Comparison of ENCODE assay signal across 10 mouse cellular contexts in genomic region chr6:52291021-52291860, GRCm38 (mm10). TPM values are rescaled to one million over a fixed set of nuclear protein-coding genes. Genes with fewer than 3 reads are reported as not detected.
DNase-seq lines count a peak whose midpoint lies in the region; ATAC-seq and TF ChIP-seq lines count a peak whose summit lies in the region.
"Had no signal": no experiment of that assay in that cellular context is flagged by ENCODE, and none has a peak within 500 bp of the region (broad histone marks: within the 10 kb centered on the region; RNA-seq: fewer than 3 reads in every experiment).

No protein-coding gene starts in this region.

- no peaks in the 10 kb centered on the region for H3K4me1 ChIP-seq in ES-Bruce4 (ENCODE audit: control insufficient read depth, insufficient read depth, low read length)
- H3K4me1 ChIP-seq in forebrain, embryonic 16.5 days (replicated peaks; ENCODE audit: control insufficient read depth, insufficient read depth, low read length): peaks cover 5% of the 10 kb centered on the region; the same call in 1 of the 2 replicates
- no peaks in the 10 kb centered on the region for H3K4me1 ChIP-seq in liver, embryonic 15.5 days (replicated peaks)

- H3K9me3 ChIP-seq in ES-Bruce4 (replicated peaks; ENCODE audit: control insufficient read depth, insufficient read depth, low read length, poor library complexity, severe bottlenecking): no peaks in the 10 kb centered on the region
- no peaks in the 10 kb centered on the region for H3K9me3 ChIP-seq in forebrain, embryonic 16.5 days (ENCODE audit: control insufficient read depth, low read length)
- H3K9me3 ChIP-seq in liver, embryonic 15.5 days (replicated peaks): no peaks in the 10 kb centered on the region

- peak overlapping the region; percentile 7; the same call in 1 of the 2 replicates for H3K4me2 ChIP-seq in forebrain, embryonic 16.5 days (ENCODE audit: low read length)
- H3K4me2 ChIP-seq in liver, embryonic 15.5 days: peak overlapping the region; percentile 24

- H3K36me3 ChIP-seq in ES-Bruce4 (ENCODE audit: control insufficient read depth, insufficient read depth, low read length, poor library complexity, severe bottlenecking): no peaks in the 10 kb centered on the region
- no peaks in the 10 kb centered on the region for H3K36me3 ChIP-seq in forebrain, embryonic 16.5 days (ENCODE audit: control insufficient read depth, insufficient read depth)
- no peaks in the 10 kb centered on the region for H3K36me3 ChIP-seq in liver, embryonic 15.5 days (replicated peaks)

- peak; percentile 48 for DNase-seq in gastrocnemius, adult 18-20 months (ENCODE audit: low spot score)
- no peak for DNase-seq in gastrocnemius, postnatal 25 days
- DNase-seq in ovary, postnatal 10 days (ENCODE audit: low spot score): no peak
- DNase-seq in spleen, adult 12 weeks (ENCODE audit: low spot score): no peak
- no peak for DNase-seq in lung, postnatal 36 days
- DNase-seq: thymus, postnatal 25 days had no signal

- no peak for TF ChIP-seq POLR2A in ES-Bruce4 (IDR thresholded peaks at IDR 0.05; ENCODE audit: insufficient read depth, low read length)

- no peak for TF ChIP-seq EP300 in ES-Bruce4 (IDR thresholded peaks at IDR 0.05; ENCODE audit: insufficient read depth, low read depth, low read length)

- under 1% methylated on average over 45 of the region's 45 CpGs for WGBS in forebrain, embryonic 16.5 days
- 5% methylated on average over 45 of the region's 45 CpGs for WGBS in liver, embryonic 15.5 days (ENCODE audit: insufficient replicate concordance)

- H3K9ac ChIP-seq in ES-Bruce4 (ENCODE audit: low read depth, poor library complexity, severe bottlenecking): peak overlapping the region; percentile 34
- no peak overlapping the region for H3K9ac ChIP-seq in forebrain, embryonic 16.5 days (replicated peaks; ENCODE audit: low read depth, low read length)
- H3K9ac ChIP-seq in liver, embryonic 15.5 days: no peak overlapping the region

- no peak for TF ChIP-seq CTCF in ES-Bruce4 (IDR thresholded peaks at IDR 0.05; ENCODE audit: low read depth, low read length)

- peak overlapping the region; percentile 51 for H3K4me3 ChIP-seq in ES-Bruce4 (ENCODE audit: low read depth, low read length)
- H3K4me3 ChIP-seq in forebrain, embryonic 16.5 days (replicated peaks; ENCODE audit: low read length): no peak overlapping the region
- H3K4me3 ChIP-seq in liver, embryonic 15.5 days (replicated peaks): no peak overlapping the region

- ATAC-seq in forebrain, embryonic 16.5 days: no peak
- no peak for ATAC-seq in liver, embryonic 15.5 days (ENCODE audit: insufficient read depth)

- H3K27me3 ChIP-seq in ES-Bruce4 (ENCODE audit: control insufficient read depth, insufficient read depth, low read length, poor library complexity, severe bottlenecking): peaks cover 8% of the 10 kb centered on the region; the same call in 1 of the 2 replicates
- peaks cover 71% of the 10 kb centered on the region for H3K27me3 ChIP-seq in forebrain, embryonic 16.5 days (replicated peaks; ENCODE audit: control insufficient read depth, insufficient read depth, low read length)
- H3K27me3 ChIP-seq in liver, embryonic 15.5 days: peaks cover 70% of the 10 kb centered on the region

- H3K27ac ChIP-seq in ES-Bruce4 (ENCODE audit: insufficient read depth, low read length): no peak overlapping the region
- no peak overlapping the region for H3K27ac ChIP-seq in forebrain, embryonic 16.5 days (ENCODE audit: low read length)
- no peak overlapping the region for H3K27ac ChIP-seq in liver, embryonic 15.5 days (replicated peaks)

RNA-seq across cellular contexts. Expression of gene Evx1, which starts 22.1 kb away (rescaled TPM):
- total RNA-seq in gastrocnemius, adult 18-20 months (2021): not detected
- total RNA-seq in gastrocnemius, postnatal 25 days (2021): not detected
- 0.63 and 0.68 TPM in 2 replicates for polyA plus RNA-seq in ES-Bruce4 (2011; ENCODE audit: insufficient read depth, insufficient read length, low read depth, missing spikeins)
- polyA plus RNA-seq in forebrain, embryonic 16.5 days (2015; fragmentation: Nextera tagmentation; extraction: Ambion mirVana): 0.19 TPM in 1 of 2 replicates, not detected in the other
- polyA plus RNA-seq in liver, embryonic 15.5 days (2015; fragmentation: Nextera tagmentation; extraction: Ambion mirVana): not detected in 2 replicates
- total RNA-seq: gastrocnemius, adult 8-10 months had no signal

RNA-seq across cellular contexts. Expression of gene Hoxa13, which starts 30.6 kb away (rescaled TPM):
- 1 to 10 TPM; 3.7 to 6.0 TPM for total RNA-seq in gastrocnemius, adult 18-20 months (2021)
- 1 to 10 TPM in 1 of 2 experiments, under 1 TPM in 1; 0.48 to 2.1 TPM for total RNA-seq in gastrocnemius, postnatal 25 days (2021)
- 0.25 TPM in 1 of 2 replicates, not detected in the other for polyA plus RNA-seq in ES-Bruce4 (2011; ENCODE audit: insufficient read depth, insufficient read length, low read depth, missing spikeins)
- polyA plus RNA-seq in forebrain, embryonic 16.5 days (2015; fragmentation: Nextera tagmentation; extraction: Ambion mirVana): not detected in 2 replicates
- not detected in 2 replicates for polyA plus RNA-seq in liver, embryonic 15.5 days (2015; fragmentation: Nextera tagmentation; extraction: Ambion mirVana)

RNA-seq across cellular contexts. Expression of gene Hoxa11, which starts 45.6 kb away (rescaled TPM):
- total RNA-seq in gastrocnemius, adult 18-20 months (2021): 1 to 10 TPM; 2.1 to 2.9 TPM
- 1 to 10 TPM; 1.4 to 1.8 TPM for total RNA-seq in gastrocnemius, postnatal 25 days (2021)
- polyA plus RNA-seq in ES-Bruce4 (2011; ENCODE audit: insufficient read depth, insufficient read length, low read depth, missing spikeins): not detected in 2 replicates
- 0.14 TPM in 1 of 2 replicates, not detected in the other for polyA plus RNA-seq in forebrain, embryonic 16.5 days (2015; fragmentation: Nextera tagmentation; extraction: Ambion mirVana)
- not detected in 2 replicates for polyA plus RNA-seq in liver, embryonic 15.5 days (2015; fragmentation: Nextera tagmentation; extraction: Ambion mirVana)

RNA-seq across cellular contexts. Expression of gene Hoxa10, which starts 50.6 kb away (rescaled TPM):
- total RNA-seq in gastrocnemius, adult 18-20 months (2021): 10 to 100 TPM; 13.7 to 15.0 TPM
- total RNA-seq in gastrocnemius, postnatal 25 days (2021): 10 to 100 TPM; 14.8 to 18.4 TPM
- polyA plus RNA-seq in ES-Bruce4 (2011; ENCODE audit: insufficient read depth, insufficient read length, low read depth, missing spikeins): not detected in 2 replicates
- 0.29 TPM in 1 of 2 replicates, not detected in the other for polyA plus RNA-seq in forebrain, embryonic 16.5 days (2015; fragmentation: Nextera tagmentation; extraction: Ambion mirVana)
- 0.07 and 0.08 TPM in 2 replicates for polyA plus RNA-seq in liver, embryonic 15.5 days (2015; fragmentation: Nextera tagmentation; extraction: Ambion mirVana)
